Comparison of ENCODE assay signal across 2 mouse cellular contexts in genomic region chr3:144738396-144738795, GRCm38 (mm10). TPM values are rescaled to one million over a fixed set of nuclear protein-coding genes. Genes with fewer than 3 reads are reported as not detected.
"Had no signal": no experiment of that assay in that cellular context is flagged by ENCODE, and none has a peak within 500 bp of the region (broad histone marks: within the 10 kb centered on the region; RNA-seq: fewer than 3 reads in every experiment).

No protein-coding gene starts in this region.

RNA-seq across cellular contexts. Expression of gene Clca3a1, which starts 22.4 kb away (rescaled TPM):
- polyA plus RNA-seq: midbrain, embryonic 10.5 days; myocyte had no signal
